Mouse (Mus musculus) liver, postnatal 0 days (tissue): ENCODE data around the gene 5330417C22Rik.

ENCODE experiments used
- CTCF ChIP-seq: sonication (generic); IDR thresholded peaks from 2 replicates; pipeline ENCODE4 v1.5.1; 2016; ENCODE audit warnings: antibody characterized with exemption, low read depth
- EP300 ChIP-seq: IDR thresholded peaks from 2 replicates; pipeline ENCODE4 v1.6.1; 2016; ENCODE audit warnings: antibody characterized with exemption, low read depth, mild to moderate bottlenecking

GRCm38 (mm10) chr3:108413634-108414360 is 122.5 kb downstream of the 5330417C22Rik start:
- no peak for TF ChIP-seq CTCF
- TF ChIP-seq EP300 = no peak
